Mouse (Mus musculus) left cerebral cortex, postnatal 4 days (tissue): ENCODE measurements at regions not wholly inside any gene's neighbourhood (a gene's known extent, or its start where the extent isn't known, plus 50 kb on each side); places are given as distances from the start of the nearest gene placed in this dataset.
"Not testable (repeated sequence)": the region's sequence is repeated elsewhere in the genome, so short reads cannot be mapped to it uniquely, and the experiment has no call there.

Source experiments
- DNase-seq: peaks from one replicate; pipeline ENCODE4 v3.0.0-alpha.2; 2022
- intact Hi-C: fragments of 180-260 bp; cut with DNase I; formaldehyde crosslinking; loops from one replicate; pipeline ENCODE4 v1.15.1; 2025

- no peak for DNase-seq
- intact Hi-C loops = no loop called here
These were observed 156.7 kb downstream of the Cartpt start for GRCm38 (mm10) chr13:99743952-99744789.

- intact Hi-C loops = no loop called here
- no peak for DNase-seq
These were observed 158.4 kb downstream of the Cartpt start for GRCm38 (mm10) chr13:99742507-99742906.

- DNase-seq = no peak
- intact Hi-C loops = no loop called here
These were observed 158.9 kb downstream of the Cartpt start for GRCm38 (mm10) chr13:99741981-99742380.

GRCm38 (mm10) chr13:99739420-99739819 lies 161.5 kb downstream of the Cartpt start:
- DNase-seq = no peak
- intact Hi-C loops = no loop called here

GRCm38 (mm10) chr13:99737271-99737670 lies 163.6 kb downstream of the Cartpt start:
- intact Hi-C loops = no loop called here
- no peak for DNase-seq

- intact Hi-C loops = no loop called here
- no peak for DNase-seq
These were observed 171.7 kb downstream of the Cartpt start for GRCm38 (mm10) chr13:99729145-99729544.

- DNase-seq = no peak
These were observed 176.6 kb downstream of the Cartpt start for GRCm38 (mm10) chr13:99724245-99724644.

GRCm38 (mm10) chr13:99723237-99723981 lies 177.5 kb downstream of the Cartpt start:
- DNase-seq = no peak
- intact Hi-C loops = no loop called here

More at GRCm38 (mm10) chr13:99724245-99724644, 176.6 kb downstream of the Cartpt start:
- intact Hi-C loops = no loop called here

- intact Hi-C loops = no loop called here
- no peak for DNase-seq
These were observed 180.3 kb downstream of the Cartpt start for GRCm38 (mm10) chr13:99720566-99720965.

- DNase-seq = no peak
- intact Hi-C loops = no loop called here
These were observed 180.2 kb upstream of the Map1b start for GRCm38 (mm10) chr13:99696559-99696890.

- intact Hi-C loops = no loop called here
- DNase-seq = no peak
These were observed 179.7 kb upstream of the Map1b start for GRCm38 (mm10) chr13:99695874-99696558.

GRCm38 (mm10) chr13:99679934-99680333 lies 163.6 kb upstream of the Map1b start:
- intact Hi-C loops = no loop called here
- no peak for DNase-seq

- DNase-seq = peak; percentile 22
- intact Hi-C loops = no loop called here
These were observed 163.1 kb upstream of the Map1b start for GRCm38 (mm10) chr13:99679430-99679829.

GRCm38 (mm10) chr13:99676393-99676792 lies 160.1 kb upstream of the Map1b start:
- intact Hi-C loops = no loop called here
- DNase-seq = peak; percentile 61

GRCm38 (mm10) chr13:99675951-99676350 lies 159.6 kb upstream of the Map1b start:
- intact Hi-C loops = no loop called here
- DNase-seq = peak; percentile 62

- DNase-seq = no peak
- intact Hi-C loops = no loop called here
These were observed 156.4 kb upstream of the Map1b start for GRCm38 (mm10) chr13:99672714-99673113.

- intact Hi-C loops = no loop called here
- DNase-seq = no peak
These were observed 155.4 kb upstream of the Map1b start for GRCm38 (mm10) chr13:99671747-99672146.

GRCm38 (mm10) chr13:99669987-99670534 lies 153.7 kb upstream of the Map1b start:
- intact Hi-C loops = no loop called here
- DNase-seq = no peak

- intact Hi-C loops = no loop called here
- DNase-seq = no peak
These were observed 152.3 kb upstream of the Map1b start for GRCm38 (mm10) chr13:99668613-99669012.

GRCm38 (mm10) chr13:99666086-99666485 lies 149.7 kb upstream of the Map1b start:
- intact Hi-C loops = no loop called here

GRCm38 (mm10) chr13:99663422-99663821 lies 147.1 kb upstream of the Map1b start:
- DNase-seq, intact Hi-C loops: not testable (repeated sequence)

More at GRCm38 (mm10) chr13:99666086-99666485, 149.7 kb upstream of the Map1b start:
- no peak for DNase-seq
